Mouse (Mus musculus) limb, embryonic 10.5 days (tissue): ENCODE measurements around the gene Ap1m2. TPM values are rescaled to one million over a fixed set of nuclear protein-coding genes. Genes with fewer than 3 reads are reported as not detected.
A peak's percentile ranks its signal among the peaks of the same experiment; 100 is the strongest.
"Not testable (repeated sequence)": the region's sequence is repeated elsewhere in the genome, so short reads cannot be mapped to it uniquely, and the experiment has no call there.

Experiments
- DNase-seq: peaks from one replicate; pipeline ENCODE4 v3.0.0-alpha.2; 2017; ENCODE audit warnings: low spot score
- H3K27ac ChIP-seq: fragments of 300-500 bp; sonication (generic); 2 replicates; pipeline ENCODE4 v1.5.1; 2016; ENCODE audit warnings: mild to moderate bottlenecking
- H3K27me3 ChIP-seq: fragments of 300-500 bp; sonication (generic); 2 replicates; pipeline ENCODE4 v1.6.1; 2016; ENCODE audit warnings: low read depth, mild to moderate bottlenecking; ENCODE audit not compliant: poor library complexity, severe bottlenecking
- H3K36me3 ChIP-seq: fragments of 300-500 bp; sonication (generic); 2 replicates; pipeline ENCODE4 v1.6.1; 2016; ENCODE audit warnings: mild to moderate bottlenecking, moderate library complexity
- H3K4me1 ChIP-seq: fragments of 300-500 bp; sonication (generic); 2 replicates; pipeline ENCODE4 v1.6.1; 2016
- H3K4me3 ChIP-seq: fragments of 300-500 bp; sonication (generic); 2 replicates; pipeline ENCODE4 v1.5.1; 2016; ENCODE audit warnings: mild to moderate bottlenecking, moderate library complexity
- H3K9me3 ChIP-seq: fragments of 300-500 bp; sonication (generic); replicated peaks from 2 replicates; pipeline ENCODE4 v1.6.1; 2016; ENCODE audit warnings: mild to moderate bottlenecking
- WGBS: fragments of 180-500 bp; shearing (Covaris S2); methylation state at CpG from one replicate; pipeline ENCODE4 v1.1.7; 2016; 5-methylcytosine and 5-hydroxymethylcytosine counted together
- polyA plus RNA-seq: library from polyadenylated mRNA; unstranded; fragments of >200 nt; fragmentation: Nextera tagmentation; extraction: Ambion mirVana; gene quantifications from 2 replicates; pipeline ENCODE4 v1.2.1, GENCODE M21; 2016

Ap1m2 gene
- polyA plus RNA-seq, 1 experiment from 2014 or later = 7.8 TPM

DNA sequence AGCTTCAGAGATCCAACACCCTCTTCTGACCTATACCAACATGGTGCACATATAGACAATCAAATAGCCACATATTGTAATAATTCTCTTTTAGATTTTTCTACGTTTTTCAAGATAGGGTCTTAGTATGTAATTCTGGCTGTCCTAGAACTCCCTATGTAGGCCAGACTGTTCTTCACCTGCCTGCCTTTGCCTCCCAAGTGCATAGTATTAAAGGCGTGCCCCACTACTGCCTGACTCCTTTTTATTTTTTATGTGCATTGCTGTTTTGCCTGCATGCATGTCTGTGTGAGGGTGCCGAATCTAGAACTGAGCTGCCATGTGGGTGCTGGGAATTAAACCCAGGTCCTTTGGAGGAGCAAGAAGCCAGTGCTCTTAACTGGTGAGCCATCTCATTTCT, 19.9 kb downstream of the Ap1m2 start:
- Histone ChIP-seq H3K36me3 (peaks cover 4% of the 10 kb centered on the region; the same call in 1 of the 2 replicates), H3K9me3 (no peaks in the 10 kb centered on the region), H3K4me1 (peaks cover 28% of the 10 kb centered on the region), H3K27ac (peak overlapping the region; percentile 19; the same call in 1 of the 2 replicates), H3K27me3 (no peaks in the 10 kb centered on the region), H3K4me3 (no peak overlapping the region)
- 90% methylated on average over 3 of the region's 3 CpGs for WGBS
- DNase-seq = no peak

DNA sequence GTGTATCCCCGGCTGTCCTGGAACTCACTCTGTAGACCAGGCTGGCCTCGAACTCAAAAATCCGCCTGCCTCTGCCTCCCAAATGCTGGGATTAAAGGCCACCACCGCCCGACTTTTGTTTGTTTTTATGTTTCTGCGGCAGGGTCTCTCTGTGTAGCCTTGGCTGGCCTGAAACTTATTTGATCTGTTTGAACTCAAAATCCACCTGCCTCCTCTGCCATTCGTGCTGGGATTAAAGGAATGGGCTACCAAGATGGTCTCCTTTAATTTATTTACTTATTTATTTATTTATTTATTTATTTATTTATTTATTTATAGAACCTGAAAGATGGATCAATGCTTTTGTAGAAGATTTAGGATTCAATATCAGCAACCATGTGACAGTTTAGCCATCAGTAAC, 20.3 kb downstream of the Ap1m2 start:
- H3K36me3 ChIP-seq, H3K27me3 ChIP-seq, H3K9me3 ChIP-seq, DNase-seq: not testable (repeated sequence)
- H3K4me3 ChIP-seq = peak overlapping the region; percentile 81
- H3K27ac ChIP-seq = peak overlapping the region; percentile 92
- H3K4me1 ChIP-seq = peaks cover 32% of the 10 kb centered on the region
- WGBS = 20% methylated on average over 7 of the region's 7 CpGs

DNA sequence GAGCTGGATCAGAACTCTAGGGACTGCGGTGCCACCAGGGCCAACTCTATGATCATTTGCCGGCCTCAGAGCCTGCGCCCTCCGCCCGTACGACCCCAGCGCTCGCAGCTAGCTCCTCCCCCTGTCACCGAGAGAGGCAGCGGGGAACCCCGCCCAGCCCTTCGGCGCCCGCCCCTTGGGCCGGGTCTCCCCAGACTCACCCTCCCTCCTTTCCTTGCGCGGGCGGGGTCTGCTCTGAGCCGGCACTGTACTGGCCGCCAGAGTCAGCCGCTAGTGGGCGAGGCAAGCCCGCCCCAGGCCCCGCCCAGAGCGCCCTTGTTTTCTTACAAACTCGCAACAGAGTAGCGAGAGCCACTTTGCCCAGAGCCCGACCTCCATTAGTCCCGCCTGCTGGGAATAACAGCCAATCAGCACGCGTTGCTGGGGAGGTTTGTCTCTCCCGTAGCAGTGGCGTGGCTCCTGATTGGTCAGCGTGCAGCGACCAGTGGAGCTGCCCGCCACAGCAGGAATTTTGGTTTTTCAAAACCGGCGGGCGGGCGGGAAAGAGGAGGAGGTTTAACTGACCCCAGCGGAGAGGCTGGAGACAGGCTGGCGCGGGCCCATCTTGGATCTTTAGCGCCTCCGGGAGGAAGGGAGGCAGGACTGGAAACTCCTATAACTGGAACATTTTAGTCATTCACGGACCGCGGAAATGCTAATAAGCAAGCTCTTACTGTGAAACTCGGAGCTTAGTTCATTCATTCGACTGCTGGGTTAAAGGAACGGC, 20.9 kb downstream of the Ap1m2 start, which contains the start of gene Cdkn2d:
Gene Cdkn2d, minus strand, starts transcription at position 386 of the 766 bp plus-strand sequence.
- under 1% methylated on average over 51 of the region's 51 CpGs for WGBS
- DNase-seq = peak; percentile 99
- Histone ChIP-seq H3K36me3 (peaks cover 7% of the 10 kb centered on the region; the same call in 1 of the 2 replicates), H3K27me3 (no peaks in the 10 kb centered on the region), H3K9me3 (no peaks in the 10 kb centered on the region), H3K4me1 (peaks cover 39% of the 10 kb centered on the region), H3K4me3 (peak within 1 kb of the TSS; percentile 81), H3K27ac (peak within 1 kb of the TSS; percentile 92)

DNA sequence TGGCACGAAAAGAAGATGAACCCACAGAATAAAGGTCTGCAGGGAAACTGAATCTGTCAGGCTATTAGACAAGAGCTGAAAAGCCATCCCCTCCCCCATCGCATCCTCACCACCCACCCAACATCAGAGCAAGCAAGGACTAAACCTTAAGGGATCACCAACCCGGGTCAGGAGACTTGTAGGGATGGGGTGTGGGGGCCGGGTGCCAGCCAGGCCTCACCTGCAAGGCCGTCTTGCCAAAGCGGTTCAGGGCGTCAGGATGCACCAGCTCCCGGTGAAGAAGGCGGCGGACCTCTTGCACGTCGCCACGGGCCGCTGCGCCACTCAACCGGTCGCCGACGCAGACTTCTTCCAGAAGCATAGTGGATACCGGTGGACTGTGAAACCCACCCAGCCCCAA, 21.5 kb downstream of the Ap1m2 start:
- peaks cover 39% of the 10 kb centered on the region for H3K4me1 ChIP-seq
- H3K27ac ChIP-seq = peak overlapping the region; percentile 92
- WGBS = under 1% methylated on average over 20 of the region's 20 CpGs
- no peak for DNase-seq
- H3K27me3 ChIP-seq = no peaks in the 10 kb centered on the region
- peak overlapping the region; percentile 81 for H3K4me3 ChIP-seq
- H3K9me3 ChIP-seq = no peaks in the 10 kb centered on the region
- peaks cover 11% of the 10 kb centered on the region for H3K36me3 ChIP-seq

DNA sequence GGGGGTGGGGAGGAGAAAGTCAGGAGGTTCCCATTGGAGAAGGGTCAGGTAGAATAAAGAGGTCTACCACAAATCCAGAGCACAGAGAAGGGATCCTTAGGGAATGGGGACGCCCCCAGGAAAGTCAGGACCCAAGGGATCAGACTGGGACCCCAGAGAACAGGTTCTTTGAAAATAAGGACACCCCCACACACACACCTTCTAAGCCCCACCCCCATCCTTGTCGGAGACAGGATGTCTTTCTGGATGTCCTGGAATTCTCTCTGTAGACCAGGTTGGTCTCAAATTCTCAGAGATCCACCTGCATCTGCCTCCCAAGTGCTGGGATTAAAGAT, 22.8 kb downstream of the Ap1m2 start:
- no peak overlapping the region for H3K4me3 ChIP-seq
- WGBS = 88% methylated on average over 2 of the region's 2 CpGs
- DNase-seq = no peak

DNA sequence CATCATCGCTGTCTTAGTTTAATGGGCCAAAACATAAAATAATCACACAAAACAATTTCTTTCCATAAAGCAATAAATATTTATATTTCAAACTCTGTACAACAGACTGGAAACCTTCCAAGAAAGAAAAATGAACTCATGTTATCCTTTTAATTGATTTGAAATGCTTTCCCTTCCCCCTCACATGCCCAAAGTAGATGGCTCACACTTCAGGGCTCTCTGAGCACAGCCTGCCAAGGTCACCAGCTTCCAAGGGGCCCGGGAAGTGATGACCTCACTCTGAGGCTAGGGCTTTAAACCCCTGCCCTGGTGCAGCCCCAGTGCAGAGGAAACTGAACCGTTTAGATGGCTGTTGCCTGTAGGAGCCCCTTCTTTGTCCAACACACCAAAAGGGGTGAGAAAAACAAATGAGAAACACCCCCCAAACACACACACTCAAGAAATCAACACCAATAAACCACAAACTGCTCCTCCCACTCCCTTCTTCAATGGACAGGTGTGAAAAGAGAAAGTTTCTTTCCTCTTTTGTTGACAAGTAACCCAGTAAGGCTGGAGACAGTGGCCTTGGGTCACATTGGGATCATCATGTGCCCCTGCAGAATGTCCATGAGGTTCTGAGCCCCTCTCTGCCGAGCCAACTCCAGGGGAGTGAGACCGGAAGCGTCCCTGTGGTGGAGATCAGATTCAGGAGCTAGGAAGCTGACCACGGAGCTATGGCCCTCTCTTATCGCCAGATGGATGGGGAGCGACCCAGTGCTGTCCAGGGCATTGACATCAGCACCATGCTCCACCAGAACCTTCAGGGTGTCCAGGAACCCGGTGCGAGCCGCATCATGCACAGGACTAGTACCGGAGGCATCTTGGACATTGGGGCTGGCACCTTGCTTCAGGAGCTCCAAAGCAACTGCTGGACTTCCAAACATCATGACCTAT, 23.5 kb downstream of the Ap1m2 start:
- Histone ChIP-seq H3K4me1 (peaks cover 39% of the 10 kb centered on the region), H3K27ac (peak overlapping the region; percentile 84), H3K27me3 (no peaks in the 10 kb centered on the region), H3K36me3 (peaks cover 30% of the 10 kb centered on the region), H3K4me3 (peak overlapping the region; percentile 86), H3K9me3 (no peaks in the 10 kb centered on the region)
- WGBS = 76% methylated on average over 13 of the region's 13 CpGs
- no peak for DNase-seq

More for the DNA sequence above, 22.8 kb downstream of the Ap1m2 start:
- Histone ChIP-seq H3K27ac (no peak overlapping the region), H3K27me3 (no peaks in the 10 kb centered on the region), H3K9me3 (no peaks in the 10 kb centered on the region), H3K36me3 (peaks cover 24% of the 10 kb centered on the region), H3K4me1 (peaks cover 39% of the 10 kb centered on the region)

DNA sequence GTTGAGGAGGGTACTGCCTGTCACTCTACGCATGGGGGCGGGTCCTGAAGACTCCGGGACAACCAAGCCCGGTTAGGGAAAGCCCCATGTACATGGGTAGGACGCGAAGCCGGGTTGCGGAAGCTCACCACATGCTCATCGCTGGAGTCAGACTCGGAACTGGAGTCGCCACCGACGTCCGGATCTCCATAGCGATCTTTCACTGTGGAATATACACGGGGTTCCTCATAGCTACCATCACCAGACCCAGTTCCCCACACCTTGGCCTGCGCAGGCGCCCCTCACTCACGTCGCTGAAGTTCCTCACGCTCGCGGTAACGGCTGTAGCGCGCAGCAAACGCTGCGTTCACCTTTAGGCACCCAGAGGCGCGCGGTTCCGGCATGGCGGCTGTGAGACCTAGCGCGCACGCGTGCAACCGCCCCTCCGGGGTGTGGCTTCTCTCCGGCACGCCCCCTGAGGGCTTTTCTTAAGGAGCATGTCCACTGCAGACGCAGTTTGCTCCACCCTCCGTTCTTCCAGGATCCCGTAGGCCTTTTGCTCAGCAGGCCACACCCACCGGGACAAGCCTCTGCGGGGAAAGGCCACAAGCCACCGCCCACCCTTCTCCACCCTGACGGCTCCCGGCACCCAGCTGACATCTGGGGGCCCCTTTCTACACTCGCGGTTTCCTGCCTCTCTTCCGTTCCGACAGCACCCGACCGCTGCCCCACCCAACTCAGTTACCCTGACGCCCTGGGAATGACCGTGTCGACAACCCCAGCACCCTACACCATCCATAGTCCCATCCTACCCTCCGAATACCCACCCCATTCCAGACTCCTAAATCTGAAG, 24.4 kb downstream of the Ap1m2 start, which contains the start of gene Kri1:
Gene Kri1, minus strand, starts transcription at position 399 of the 832 bp plus-strand sequence.
- Histone ChIP-seq H3K4me3 (peak within 1 kb of the TSS; percentile 86), H3K36me3 (peaks cover 37% of the 10 kb centered on the region), H3K4me1 (peaks cover 39% of the 10 kb centered on the region), H3K27ac (peak within 1 kb of the TSS; percentile 84), H3K27me3 (no peaks in the 10 kb centered on the region), H3K9me3 (no peaks in the 10 kb centered on the region)
- WGBS = under 1% methylated on average over 59 of the region's 59 CpGs
- peak; percentile 96 for DNase-seq

DNA sequence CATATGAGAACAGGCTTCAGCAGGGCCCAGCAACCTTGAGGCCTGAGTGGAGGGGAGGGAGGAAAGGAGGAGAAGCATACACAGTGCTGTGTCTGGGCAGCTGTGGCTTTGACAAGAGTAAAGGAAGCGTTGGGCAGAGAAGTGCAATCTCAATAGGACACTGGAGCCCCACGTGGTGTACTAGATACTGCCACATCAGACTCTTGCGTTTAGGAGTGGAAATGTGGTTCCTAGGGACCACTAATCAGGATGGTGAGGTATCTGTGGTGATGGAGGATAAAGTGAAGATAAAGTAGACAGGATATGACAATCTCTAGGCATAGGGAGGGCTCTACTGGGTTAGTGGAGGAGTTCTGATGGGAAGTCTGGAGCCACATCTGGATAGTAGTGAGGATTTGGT, 25.4 kb downstream of the Ap1m2 start:
- H3K27me3 ChIP-seq = no peaks in the 10 kb centered on the region
- 82% methylated on average over 3 of the region's 3 CpGs for WGBS
- H3K4me3 ChIP-seq = peak overlapping the region; percentile 86
- no peak for DNase-seq
- H3K36me3 ChIP-seq = peaks cover 47% of the 10 kb centered on the region
- peak overlapping the region; percentile 84; the same call in 1 of the 2 replicates for H3K27ac ChIP-seq
- no peaks in the 10 kb centered on the region for H3K9me3 ChIP-seq
- H3K4me1 ChIP-seq = peaks cover 39% of the 10 kb centered on the region

DNA sequence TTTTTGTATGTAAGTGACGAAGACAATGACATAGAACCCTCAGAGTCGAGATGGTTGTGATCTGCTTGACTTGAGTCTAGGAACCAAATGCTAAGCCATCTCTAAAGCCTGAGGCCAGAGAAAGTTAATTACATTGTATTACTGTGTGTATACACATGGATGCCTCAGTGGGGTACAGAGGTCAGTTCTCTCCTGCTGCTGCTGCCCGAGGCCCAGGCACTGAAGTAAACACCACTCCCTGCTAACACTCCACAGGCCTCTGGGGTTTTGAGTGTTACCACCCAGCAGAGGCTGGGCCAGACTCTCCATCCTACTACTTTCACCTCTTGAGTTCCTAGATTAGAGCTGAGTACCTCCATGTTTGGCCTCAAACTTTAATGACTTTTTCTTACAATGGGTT, 28.1 kb downstream of the Ap1m2 start:
- peaks cover 24% of the 10 kb centered on the region for H3K4me1 ChIP-seq
- H3K9me3 ChIP-seq = no peaks in the 10 kb centered on the region
- no peaks in the 10 kb centered on the region for H3K27me3 ChIP-seq
- H3K27ac ChIP-seq = no peak overlapping the region
- H3K4me3 ChIP-seq = no peak overlapping the region
- H3K36me3 ChIP-seq = peaks cover 72% of the 10 kb centered on the region
- DNase-seq = no peak
- WGBS = 91% methylated on average over 3 of the region's 3 CpGs

DNA sequence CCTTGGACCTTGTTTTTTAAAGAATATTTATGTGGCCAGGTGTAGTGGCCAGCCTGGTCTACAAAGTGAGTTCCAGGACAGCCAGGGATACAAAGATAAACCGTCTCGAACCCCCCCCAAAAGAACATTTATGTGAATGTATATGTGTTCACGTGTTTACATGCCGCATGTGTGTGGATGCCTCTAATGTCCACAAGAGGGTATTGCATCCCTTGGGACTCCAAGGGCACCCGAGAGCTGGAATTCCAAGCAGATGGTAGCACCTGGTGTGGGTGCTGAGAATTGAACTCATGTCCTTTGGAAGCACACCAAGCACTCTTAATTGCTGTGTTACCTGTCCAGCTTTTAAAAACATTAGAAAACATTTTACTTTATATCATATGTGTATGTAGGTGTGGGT, 28.5 kb downstream of the Ap1m2 start:
- WGBS = 92% methylated on average over 5 of the region's 5 CpGs
- peaks cover 74% of the 10 kb centered on the region for H3K36me3 ChIP-seq
- H3K9me3 ChIP-seq = no peaks in the 10 kb centered on the region
- no peak for DNase-seq
- H3K27ac ChIP-seq = no peak overlapping the region
- H3K4me1 ChIP-seq = peaks cover 20% of the 10 kb centered on the region
- no peak overlapping the region for H3K4me3 ChIP-seq
- no peaks in the 10 kb centered on the region for H3K27me3 ChIP-seq

DNA sequence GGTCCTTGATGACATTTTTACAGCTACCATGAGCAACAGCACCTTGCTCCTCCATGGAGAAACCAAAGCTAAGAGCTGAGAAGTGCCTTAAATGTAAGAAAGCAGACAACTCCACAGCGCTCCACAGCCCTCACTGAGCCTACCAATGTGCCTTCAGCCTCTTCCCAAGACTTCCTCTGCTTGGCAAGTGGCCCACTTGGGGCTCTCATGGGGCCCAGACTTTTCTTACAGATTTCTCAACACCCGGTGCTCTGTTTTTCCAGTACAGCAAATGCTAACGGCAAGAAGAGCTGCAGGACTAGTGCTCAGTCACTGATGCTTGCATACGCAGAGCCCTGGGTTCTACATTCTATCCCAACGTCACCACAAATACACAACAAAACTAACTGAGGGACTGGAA, 34.4 kb downstream of the Ap1m2 start:
- Histone ChIP-seq H3K36me3 (peaks cover 97% of the 10 kb centered on the region), H3K27ac (no peak overlapping the region), H3K4me3 (no peak overlapping the region), H3K9me3 (no peaks in the 10 kb centered on the region), H3K4me1 (no peaks in the 10 kb centered on the region), H3K27me3 (no peaks in the 10 kb centered on the region)
- no peak for DNase-seq
- WGBS = 96% methylated on average over 5 of the region's 5 CpGs

DNA sequence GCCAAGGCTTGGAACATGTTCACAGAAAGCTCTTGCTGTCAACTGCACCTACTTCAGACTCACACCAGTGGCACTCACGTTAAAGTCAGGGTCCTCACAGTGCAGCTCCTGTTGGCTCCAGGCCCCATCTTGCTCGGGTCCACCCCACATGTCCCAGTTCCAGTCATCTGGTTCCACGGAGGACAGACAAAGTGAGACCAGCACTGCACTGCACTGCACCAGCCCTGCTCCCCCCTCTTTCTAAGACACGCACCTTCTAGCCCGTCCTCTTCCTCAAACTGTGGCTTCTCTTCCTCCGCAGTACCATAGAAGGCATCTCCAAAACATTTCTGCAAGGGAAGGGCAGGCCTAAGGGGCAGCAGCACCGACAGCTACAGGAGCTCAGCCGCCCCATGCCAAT, 35.8 kb downstream of the Ap1m2 start:
- no peak overlapping the region for H3K4me3 ChIP-seq
- 86% methylated on average over 8 of the region's 8 CpGs for WGBS
- no peak overlapping the region for H3K27ac ChIP-seq
- no peaks in the 10 kb centered on the region for H3K4me1 ChIP-seq
- H3K27me3 ChIP-seq = no peaks in the 10 kb centered on the region
- no peak for DNase-seq
- no peaks in the 10 kb centered on the region for H3K9me3 ChIP-seq
- H3K36me3 ChIP-seq = peaks cover 98% of the 10 kb centered on the region
